Mouse (Mus musculus) myocyte (in vitro differentiated cells): ENCODE measurements around the gene Agap1. TPM values are rescaled to one million over a fixed set of nuclear protein-coding genes. Genes with fewer than 3 reads are reported as not detected.

ENCODE experiments used
- H3K27me3 ChIP-seq: one replicate; pipeline ENCODE4 v1.6.1; 2011; ENCODE audit not compliant: control insufficient read depth, insufficient read depth, insufficient read length
- H3K36me3 ChIP-seq: one replicate; pipeline ENCODE4 v1.6.1; 2011; ENCODE audit not compliant: control insufficient read depth, insufficient read depth
- H3K4me2 ChIP-seq: one replicate; pipeline ENCODE4 v1.6.1; 2011; ENCODE audit warnings: low read depth, control low read depth
- H3K4me3 ChIP-seq: one replicate; pipeline ENCODE4 v1.5.1; 2011; ENCODE audit warnings: mild to moderate bottlenecking, control low read depth, moderate library complexity
- H3K79me2 ChIP-seq: one replicate; pipeline ENCODE4 v1.6.1; 2011; ENCODE audit not compliant: control insufficient read depth, insufficient read depth
- H3ac ChIP-seq: one replicate; pipeline ENCODE4 v1.6.1; 2011; ENCODE audit not compliant: control insufficient read depth, insufficient read length
- CEBPB ChIP-seq: IDR thresholded peaks from 2 replicates; pipeline ENCODE4 v1.6.1; 2011; ENCODE audit warnings: mild to moderate bottlenecking, moderate library complexity; ENCODE audit not compliant: poor library complexity, insufficient read depth, severe bottlenecking
- E2F4 ChIP-seq: IDR thresholded peaks from one replicate; pipeline ENCODE4 v1.6.1; 2011; ENCODE audit warnings: mild to moderate bottlenecking, control low read depth, moderate library complexity; ENCODE audit not compliant: insufficient read depth
- MAX ChIP-seq: IDR thresholded peaks from one replicate; pipeline ENCODE4 v1.6.1; 2011; ENCODE audit warnings: low read depth, mild to moderate bottlenecking, control low read depth
- MYOD1 ChIP-seq, 3 experiments: IDR thresholded peaks; one replicate each; pipeline ENCODE4 v1.6.1; 2011; ENCODE audit warnings: control low read depth in 2 of 3, low read depth in 2 of 3, mild to moderate bottlenecking in 2 of 3, moderate library complexity in 1 of 3; ENCODE audit not compliant: insufficient read length in 2 of 3, control insufficient read depth in 1 of 3
- MYOG ChIP-seq, 3 experiments: IDR thresholded peaks; one replicate each; pipeline ENCODE4 v1.6.1; 2011; ENCODE audit warnings: control low read depth in 2 of 3, low read depth in 2 of 3, mild to moderate bottlenecking in 2 of 3; ENCODE audit not compliant: insufficient read length in 2 of 3, control insufficient read depth in 1 of 3, insufficient read depth in 1 of 3
- POLR2A ChIP-seq: IDR thresholded peaks from one replicate; pipeline ENCODE4 v1.6.1; 2011; ENCODE audit warnings: low read depth, mild to moderate bottlenecking, control low read depth, moderate library complexity; ENCODE audit not compliant: insufficient read length
- POLR2AphosphoS2 ChIP-seq: IDR thresholded peaks from one replicate; pipeline ENCODE4 v1.6.1; 2011; ENCODE audit warnings: low read depth, control low read depth; ENCODE audit not compliant: insufficient read length
- REST ChIP-seq: IDR thresholded peaks from one replicate; pipeline ENCODE4 v1.6.1; 2011; ENCODE audit warnings: mild to moderate bottlenecking, control low read depth, moderate library complexity; ENCODE audit not compliant: insufficient read depth, insufficient read length
- SRF ChIP-seq: IDR thresholded peaks from one replicate; pipeline ENCODE4 v1.6.1; 2011; ENCODE audit warnings: low read depth; ENCODE audit not compliant: control insufficient read depth, insufficient read length
- TCF12 ChIP-seq: IDR thresholded peaks from one replicate; pipeline ENCODE4 v1.6.1; 2011; ENCODE audit warnings: mild to moderate bottlenecking, control low read depth; ENCODE audit not compliant: poor library complexity, insufficient read depth, severe bottlenecking
- TCF3 ChIP-seq: IDR thresholded peaks from one replicate; pipeline ENCODE4 v1.6.1; 2011; ENCODE audit warnings: low read depth, control low read depth; ENCODE audit not compliant: insufficient read length
- USF1 ChIP-seq: IDR thresholded peaks from one replicate; pipeline ENCODE4 v1.6.1; 2011; ENCODE audit warnings: low read depth, mild to moderate bottlenecking, control low read depth, moderate library complexity
- polyA plus RNA-seq: library from polyadenylated mRNA; unstranded; fragments of >200 nt; fragmentation: generic; extraction: Trizol; gene quantifications from one replicate; pipeline ENCODE4 v1.2.1, GENCODE M21; 2012; ENCODE audit warnings: missing spikeins

The Agap1 gene
- polyA plus RNA-seq, 1 experiment: 48.9 TPM

- no peak overlapping the region for H3K4me2 ChIP-seq
- TF ChIP-seq E2F4: no peak
- TF ChIP-seq POLR2A: no peak
- TF ChIP-seq POLR2AphosphoS2: no peak
- no peak for TF ChIP-seq MAX
- no peak for TF ChIP-seq REST
- no peak for TF ChIP-seq MYOD1 (IDR thresholded peaks at IDR 0.05; ENCODE audit: control insufficient read depth in 1 of 3, insufficient read length in 2 of 3, low read depth in 2 of 3)
- TF ChIP-seq USF1: no peak
- TF ChIP-seq CEBPB: no peak
- no peak for TF ChIP-seq SRF
- TF ChIP-seq TCF12: no peak
- no peak for TF ChIP-seq TCF3
- TF ChIP-seq MYOG (IDR thresholded peaks at IDR 0.05; ENCODE audit: control insufficient read depth in 1 of 3, insufficient read depth in 1 of 3, insufficient read length in 2 of 3, low read depth in 2 of 3): no peak
- H3K27me3 ChIP-seq: no peaks in the 10 kb centered on the region
- no peak overlapping the region for H3K4me3 ChIP-seq
- H3ac ChIP-seq: no peak overlapping the region
- no peaks in the 10 kb centered on the region for H3K79me2 ChIP-seq
- peaks cover 6% of the 10 kb centered on the region for H3K36me3 ChIP-seq
These were observed 296.3 kb downstream of the Agap1 start for GRCm38 (mm10) chr1:89750921-89751320.

- no peak overlapping the region for H3K4me3 ChIP-seq
- no peaks in the 10 kb centered on the region for H3K27me3 ChIP-seq
- H3K4me2 ChIP-seq: no peak overlapping the region
- H3K36me3 ChIP-seq: peaks cover 6% of the 10 kb centered on the region
- TF ChIP-seq POLR2AphosphoS2: no peak
- TF ChIP-seq TCF12: no peak
- no peak for TF ChIP-seq MYOG (IDR thresholded peaks at IDR 0.05; ENCODE audit: control insufficient read depth in 1 of 3, insufficient read depth in 1 of 3, insufficient read length in 2 of 3, low read depth in 2 of 3)
- TF ChIP-seq CEBPB: no peak
- no peak for TF ChIP-seq MYOD1 (IDR thresholded peaks at IDR 0.05; ENCODE audit: control insufficient read depth in 1 of 3, insufficient read length in 2 of 3, low read depth in 2 of 3)
- TF ChIP-seq SRF: no peak
- no peak for TF ChIP-seq POLR2A
- TF ChIP-seq E2F4: no peak
- H3ac ChIP-seq: no peak overlapping the region
- no peaks in the 10 kb centered on the region for H3K79me2 ChIP-seq
These were observed 296.7 kb downstream of the Agap1 start for GRCm38 (mm10) chr1:89751344-89751743.

DNA sequence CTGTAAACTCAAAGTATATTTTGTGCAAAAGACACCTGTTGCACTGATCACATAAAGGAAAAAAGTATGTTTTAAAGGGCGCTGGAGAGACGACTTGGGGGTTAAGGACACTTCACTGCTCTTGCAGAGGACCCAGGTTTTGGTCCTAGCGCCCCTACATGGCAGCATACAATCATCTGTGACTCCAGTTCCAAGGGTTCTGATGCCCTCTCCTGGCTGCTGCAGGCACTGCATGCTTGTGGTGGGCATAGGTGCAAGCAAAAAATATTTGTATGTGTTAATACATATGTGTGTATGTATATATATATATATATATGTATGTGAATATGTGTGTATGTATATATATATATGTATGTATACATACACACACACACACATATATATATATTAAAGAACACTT lies 298.1 kb downstream of the Agap1 start:
- Histone ChIP-seq H3K27me3 (no peaks in the 10 kb centered on the region), H3ac (no peak overlapping the region), H3K4me3 (no peak overlapping the region), H3K79me2 (no peaks in the 10 kb centered on the region), H3K36me3 (peaks cover 4% of the 10 kb centered on the region), H3K4me2 (no peak overlapping the region)
- no peak for TF ChIP-seq SRF
- TF ChIP-seq TCF3: no peak

- Histone ChIP-seq H3K4me2 (no peak overlapping the region), H3K36me3 (no peaks in the 10 kb centered on the region), H3K79me2 (no peaks in the 10 kb centered on the region), H3K4me3 (no peak overlapping the region), H3K27me3 (no peaks in the 10 kb centered on the region), H3ac (no peak overlapping the region)
- TF ChIP-seq MAX: no peak
- TF ChIP-seq MYOD1 (IDR thresholded peaks at IDR 0.05; ENCODE audit: control insufficient read depth in 1 of 3, insufficient read length in 2 of 3, low read depth in 2 of 3): no peak
These were observed 300.8 kb downstream of the Agap1 start for GRCm38 (mm10) chr1:89755358-89755757.

- TF ChIP-seq CEBPB (no peak), TCF12 (no peak), REST (no peak), USF1 (no peak), MYOD1 (IDR thresholded peaks at IDR 0.05; ENCODE audit: control insufficient read depth in 1 of 3, insufficient read length in 2 of 3, low read depth in 2 of 3) (no peak), MYOG (IDR thresholded peaks at IDR 0.05; ENCODE audit: control insufficient read depth in 1 of 3, insufficient read depth in 1 of 3, insufficient read length in 2 of 3, low read depth in 2 of 3) (no peak), E2F4 (no peak), POLR2AphosphoS2 (no peak)
- Histone ChIP-seq H3K79me2 (no peaks in the 10 kb centered on the region), H3K36me3 (no peaks in the 10 kb centered on the region), H3K4me2 (no peak overlapping the region), H3ac (no peak overlapping the region), H3K4me3 (no peak overlapping the region), H3K27me3 (no peaks in the 10 kb centered on the region)
These were observed 301.8 kb downstream of the Agap1 start for GRCm38 (mm10) chr1:89756387-89756786.
